Mouse (Mus musculus): ENCODE measurements around the gene Dsn1. TPM values are rescaled to one million over a fixed set of nuclear protein-coding genes. Genes with fewer than 3 reads are reported as not detected.

The Dsn1 gene
- 13.4 to 31.9 TPM (median 17.8 TPM) in 3 replicates for total RNA-seq (2017)

- ATAC-seq (replicated peaks; ENCODE audit: insufficient number of reproducible peaks, low FRiP score, low TSS enrichment, poor library complexity, severe bottlenecking) = peak; percentile 89
Measured at GRCm38 (mm10) chr2:157006511-157007233, at the start of gene Dsn1. Gene Dsn1, minus strand, starts transcription at chr2:157007154.

DNA sequence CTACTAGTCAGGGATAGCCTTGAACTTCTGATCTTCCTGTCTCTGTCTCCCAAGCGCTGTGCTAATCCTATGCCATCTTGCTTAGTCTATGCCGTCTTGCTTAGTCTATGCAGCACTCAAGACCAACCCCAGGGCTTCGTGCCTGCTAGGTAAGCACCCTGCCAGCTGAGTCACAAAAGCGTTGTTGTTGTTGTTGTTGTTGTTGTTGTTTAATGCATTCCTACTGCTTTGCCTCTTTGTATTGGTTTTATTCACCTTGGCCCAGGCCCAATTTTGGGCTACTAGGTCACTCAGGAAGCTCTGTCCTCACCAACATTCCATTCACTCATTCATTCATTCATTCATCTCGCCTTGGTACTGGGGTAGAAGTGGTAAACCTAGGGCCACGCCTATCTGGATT, 48.8 kb upstream of the Dsn1 start:
- ATAC-seq (replicated peaks; ENCODE audit: insufficient number of reproducible peaks, low FRiP score, low TSS enrichment, poor library complexity, severe bottlenecking) = no peak

- ATAC-seq (replicated peaks; ENCODE audit: insufficient number of reproducible peaks, low FRiP score, low TSS enrichment, poor library complexity, severe bottlenecking) = no peak
Measured at GRCm38 (mm10) chr2:157054816-157055215, 47.9 kb upstream of the Dsn1 start.

- no peak for ATAC-seq (replicated peaks; ENCODE audit: insufficient number of reproducible peaks, low FRiP score, low TSS enrichment, poor library complexity, severe bottlenecking)
Measured at GRCm38 (mm10) chr2:157054297-157054696, 47.3 kb upstream of the Dsn1 start.

- ATAC-seq (replicated peaks; ENCODE audit: insufficient number of reproducible peaks, low FRiP score, low TSS enrichment, poor library complexity, severe bottlenecking) = no peak
Measured at GRCm38 (mm10) chr2:157053787-157054186, 46.8 kb upstream of the Dsn1 start.

GRCm38 (mm10) chr2:157053124-157053523, 46.2 kb upstream of the Dsn1 start:
- ATAC-seq (replicated peaks; ENCODE audit: insufficient number of reproducible peaks, low FRiP score, low TSS enrichment, poor library complexity, severe bottlenecking) = no peak

GRCm38 (mm10) chr2:157052448-157052847, 45.5 kb upstream of the Dsn1 start:
- ATAC-seq (replicated peaks; ENCODE audit: insufficient number of reproducible peaks, low FRiP score, low TSS enrichment, poor library complexity, severe bottlenecking) = no peak

DNA sequence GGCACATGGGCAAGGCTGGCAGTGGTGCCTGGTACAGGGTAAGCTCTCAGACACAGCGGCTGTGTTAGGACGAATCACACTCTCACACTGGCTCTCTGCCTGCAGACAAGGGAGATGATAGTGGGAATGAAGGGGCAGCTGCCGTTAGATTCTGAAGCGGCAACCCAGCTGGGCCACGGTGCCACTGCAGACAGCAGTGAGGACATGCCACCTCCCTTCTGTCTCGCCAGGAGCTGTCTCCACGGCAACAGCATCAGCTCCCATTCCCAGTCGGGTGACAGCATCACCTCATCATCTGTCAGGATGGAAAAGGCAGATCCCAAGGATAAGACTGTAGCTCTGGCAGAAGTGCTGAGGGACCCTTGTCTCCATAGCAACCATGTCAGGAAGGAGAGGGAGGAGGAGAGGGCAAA, 42.9 kb upstream of the Dsn1 start:
- ATAC-seq (replicated peaks; ENCODE audit: insufficient number of reproducible peaks, low FRiP score, low TSS enrichment, poor library complexity, severe bottlenecking) = no peak

GRCm38 (mm10) chr2:157048395-157049181, 41.6 kb upstream of the Dsn1 start:
- peak; percentile 29 for ATAC-seq (replicated peaks; ENCODE audit: insufficient number of reproducible peaks, low FRiP score, low TSS enrichment, poor library complexity, severe bottlenecking)

DNA sequence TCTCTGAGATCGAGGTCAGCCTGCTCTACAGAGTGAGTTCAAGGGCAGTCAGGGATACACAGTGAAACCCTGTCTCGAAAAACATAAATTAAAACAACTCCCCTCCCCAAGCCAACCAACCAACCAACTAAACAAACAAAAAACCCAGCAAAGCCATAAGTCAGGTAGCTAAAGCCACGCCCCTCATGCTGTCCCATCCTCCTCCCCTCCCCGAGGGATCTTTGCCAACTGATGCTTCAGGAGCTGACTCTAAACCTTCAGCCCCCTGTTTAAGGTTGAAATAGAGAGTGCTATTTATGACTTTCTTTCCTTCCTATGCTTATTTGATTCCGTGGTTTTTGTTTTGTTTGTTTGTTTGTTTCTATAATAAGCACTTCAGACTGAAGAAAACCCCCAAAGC, 40.0 kb upstream of the Dsn1 start:
- no peak for ATAC-seq (replicated peaks; ENCODE audit: insufficient number of reproducible peaks, low FRiP score, low TSS enrichment, poor library complexity, severe bottlenecking)

- no peak for ATAC-seq (replicated peaks; ENCODE audit: insufficient number of reproducible peaks, low FRiP score, low TSS enrichment, poor library complexity, severe bottlenecking)
Measured at GRCm38 (mm10) chr2:157045932-157046331, 39.0 kb upstream of the Dsn1 start.

GRCm38 (mm10) chr2:157043987-157044386, 37.0 kb upstream of the Dsn1 start:
- ATAC-seq (replicated peaks; ENCODE audit: insufficient number of reproducible peaks, low FRiP score, low TSS enrichment, poor library complexity, severe bottlenecking) = no peak

- ATAC-seq (replicated peaks; ENCODE audit: insufficient number of reproducible peaks, low FRiP score, low TSS enrichment, poor library complexity, severe bottlenecking) = no peak
Measured at GRCm38 (mm10) chr2:157043556-157043955, 36.6 kb upstream of the Dsn1 start.

GRCm38 (mm10) chr2:157041421-157041820, 34.5 kb upstream of the Dsn1 start:
- no peak for ATAC-seq (replicated peaks; ENCODE audit: insufficient number of reproducible peaks, low FRiP score, low TSS enrichment, poor library complexity, severe bottlenecking)

GRCm38 (mm10) chr2:157040649-157041046, 33.7 kb upstream of the Dsn1 start:
- ATAC-seq (replicated peaks; ENCODE audit: insufficient number of reproducible peaks, low FRiP score, low TSS enrichment, poor library complexity, severe bottlenecking) = no peak

- no peak for ATAC-seq (replicated peaks; ENCODE audit: insufficient number of reproducible peaks, low FRiP score, low TSS enrichment, poor library complexity, severe bottlenecking)
Measured at GRCm38 (mm10) chr2:157039900-157040648, 33.1 kb upstream of the Dsn1 start.

DNA sequence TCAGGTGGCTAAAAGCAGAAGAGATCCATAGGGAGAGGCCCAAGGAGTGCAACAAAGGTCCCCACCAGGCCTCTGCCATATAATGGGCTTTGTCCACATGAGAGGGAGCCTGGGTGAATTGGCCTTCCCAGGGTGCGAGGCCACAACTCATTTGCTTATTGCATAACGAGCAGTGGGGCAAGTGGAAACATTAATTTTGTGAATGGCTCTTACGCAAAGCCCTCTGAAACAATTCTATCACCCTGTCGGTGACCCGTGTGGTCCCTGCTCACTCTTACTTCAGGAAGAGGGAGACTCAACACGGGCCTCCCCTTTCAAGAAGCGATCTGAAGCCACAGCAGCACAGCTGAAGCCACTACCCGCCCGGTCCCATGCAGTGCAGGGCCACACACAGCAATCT, 30.3 kb upstream of the Dsn1 start:
- no peak for ATAC-seq (replicated peaks; ENCODE audit: insufficient number of reproducible peaks, low FRiP score, low TSS enrichment, poor library complexity, severe bottlenecking)

DNA sequence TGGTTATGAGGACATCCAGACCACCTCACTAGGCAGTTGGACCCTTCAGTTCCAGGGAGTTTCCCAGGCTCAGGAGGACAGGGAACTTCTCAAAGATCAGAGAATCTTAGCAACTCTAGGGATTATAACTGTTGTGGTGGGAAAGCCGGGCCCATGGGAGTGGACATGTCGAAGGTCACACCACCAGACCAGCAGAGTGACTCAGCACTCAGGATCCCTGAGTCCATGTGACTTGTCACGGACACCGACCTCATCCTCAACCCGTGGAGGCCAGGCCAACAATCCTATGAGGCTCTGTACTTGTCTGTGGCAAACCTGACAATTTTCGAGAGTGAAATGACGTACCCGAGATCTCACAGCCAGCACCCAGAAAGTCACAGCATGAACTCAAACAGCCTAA, 29.4 kb upstream of the Dsn1 start:
- no peak for ATAC-seq (replicated peaks; ENCODE audit: insufficient number of reproducible peaks, low FRiP score, low TSS enrichment, poor library complexity, severe bottlenecking)

DNA sequence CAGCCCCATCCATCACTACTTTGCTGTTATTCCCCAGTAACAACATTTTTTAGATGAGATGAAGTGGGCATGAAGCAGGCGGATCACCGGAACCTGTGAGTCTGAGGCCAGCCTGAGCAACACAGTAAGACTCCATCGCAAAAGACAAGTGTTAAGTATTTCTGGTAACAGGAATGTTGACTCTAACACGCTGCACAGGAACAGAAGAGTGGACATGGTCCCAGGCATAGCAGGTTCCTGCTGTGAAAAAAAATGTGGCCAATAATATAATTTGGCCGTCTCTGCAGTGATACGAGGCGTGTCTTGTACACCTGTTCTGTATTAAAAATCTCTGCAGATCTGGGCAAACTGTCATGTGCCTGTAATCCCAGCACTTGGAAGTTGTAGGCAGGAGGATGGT, 28.4 kb upstream of the Dsn1 start:
- ATAC-seq (replicated peaks; ENCODE audit: insufficient number of reproducible peaks, low FRiP score, low TSS enrichment, poor library complexity, severe bottlenecking) = no peak
